Mouse (Mus musculus) erythroblast, embryonic 14.5 days (primary cell): ENCODE measurements around the gene Vmn2r3.

Experiments
- GATA1 ChIP-seq: IDR thresholded peaks from 2 replicates; pipeline ENCODE4 v1.6.1; 2012; ENCODE audit warnings: low read length, inconsistent platforms, mixed read lengths
- TAL1 ChIP-seq: IDR thresholded peaks from 3 replicates; pipeline ENCODE4 v1.6.1; 2012; ENCODE audit warnings: low read length, inconsistent platforms, mixed read lengths

- no peak for TF ChIP-seq TAL1
- TF ChIP-seq GATA1: no peak
Measured at GRCm38 (mm10) chr3:64227243-64227642, 62.3 kb downstream of the Vmn2r3 start.
